ENCODE assay signal across 10 mouse cellular contexts in the genomic region with DNA sequence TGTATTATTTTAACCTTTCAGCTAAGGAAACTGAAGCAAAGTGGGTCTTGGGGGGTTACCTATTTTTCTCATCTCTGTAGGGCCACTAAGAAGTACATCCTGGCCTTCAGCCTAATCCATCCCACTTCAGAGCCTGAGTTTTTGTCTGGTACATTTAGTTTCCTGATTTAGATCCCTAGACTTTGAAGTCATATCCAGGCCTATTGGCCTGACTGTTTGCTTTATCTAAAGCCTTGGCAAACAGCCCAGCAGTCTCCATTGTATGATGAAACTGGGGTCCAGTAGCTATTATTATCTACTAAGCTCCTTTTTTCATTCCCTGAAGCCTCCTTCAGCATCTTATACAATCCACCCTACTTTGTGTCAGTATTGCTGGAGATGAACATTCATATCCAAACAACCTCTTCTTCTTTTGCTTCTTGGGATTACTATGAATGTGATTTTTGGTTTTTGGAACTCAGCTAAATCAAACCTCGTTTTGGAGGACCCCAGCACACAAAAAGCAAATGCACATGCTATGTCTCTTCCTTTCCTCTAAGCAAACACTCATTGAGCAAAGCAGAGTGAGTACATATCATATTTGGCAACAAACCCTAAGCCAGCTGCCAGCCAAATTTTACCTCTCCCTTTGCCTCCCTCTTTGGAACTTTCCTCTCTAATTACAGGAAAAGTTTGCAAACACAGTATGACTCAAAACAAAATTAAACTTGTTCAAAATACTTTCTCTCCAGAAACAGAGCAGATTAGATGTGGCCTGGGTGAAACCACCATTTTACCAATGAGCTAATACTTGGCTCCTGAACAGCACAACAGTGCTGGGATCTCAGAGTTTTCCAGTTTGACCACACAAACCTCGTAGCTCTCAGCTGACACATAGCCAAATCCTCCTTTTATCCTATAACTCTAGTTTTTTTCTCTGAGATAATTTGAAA.
DNase-seq lines count a peak whose midpoint lies in the region; ATAC-seq lines count a peak whose summit lies in the region.
"Had no signal": no experiment of that assay in that cellular context is flagged by ENCODE, and none has a peak within 500 bp of the region (broad histone marks: within the 10 kb centered on the region; RNA-seq: fewer than 3 reads in every experiment).

No protein-coding gene starts in this region.

- intact Hi-C loops in left cerebral cortex, postnatal 4 days (cut with DNase I) = no loop called here
- intact Hi-C loops in left cerebral cortex, postnatal 36 days (cut with DNase I) = no loop called here

- no peaks in the 10 kb centered on the region for H3K36me3 ChIP-seq in heart, embryonic 15.5 days
- no peaks in the 10 kb centered on the region for H3K36me3 ChIP-seq in midbrain, embryonic 15.5 days (replicated peaks)
- H3K36me3 ChIP-seq: embryonic facial prominence, embryonic 12.5 days had no signal

- peaks cover 9% of the 10 kb centered on the region for H3K4me1 ChIP-seq in heart, embryonic 15.5 days (replicated peaks)
- H3K4me1 ChIP-seq in midbrain, embryonic 15.5 days = no peaks in the 10 kb centered on the region
- H3K4me1 ChIP-seq: embryonic facial prominence, embryonic 12.5 days had no signal

- no peak overlapping the region for H3K9ac ChIP-seq in heart, embryonic 15.5 days
- no peak overlapping the region for H3K9ac ChIP-seq in midbrain, embryonic 15.5 days
- H3K9ac ChIP-seq: embryonic facial prominence, embryonic 12.5 days had no signal

- no peak overlapping the region for H3K4me3 ChIP-seq in heart, embryonic 15.5 days
- H3K4me3 ChIP-seq in midbrain, embryonic 15.5 days = no peak overlapping the region
- H3K4me3 ChIP-seq: embryonic facial prominence, embryonic 12.5 days had no signal

- H3K27ac ChIP-seq in heart, embryonic 15.5 days = peak overlapping the region; percentile 70
- H3K27ac ChIP-seq in midbrain, embryonic 15.5 days = no peak overlapping the region
- H3K27ac ChIP-seq: embryonic facial prominence, embryonic 12.5 days had no signal

- H3K4me2 ChIP-seq in heart, embryonic 15.5 days = no peak overlapping the region
- no peak overlapping the region for H3K4me2 ChIP-seq in midbrain, embryonic 15.5 days
- H3K4me2 ChIP-seq: embryonic facial prominence, embryonic 12.5 days had no signal

- WGBS in heart, embryonic 15.5 days = 33% methylated on average over 2 of the region's 2 CpGs
- 46% methylated on average over 2 of the region's 2 CpGs for WGBS in midbrain, embryonic 15.5 days

- peak; percentile 85 for ATAC-seq in heart, embryonic 15.5 days (replicated peaks; ENCODE audit: insufficient number of reproducible peaks, insufficient read depth, low FRiP score, low read depth)
- peak; percentile 82; the same call in 1 of the 2 replicates for ATAC-seq in midbrain, embryonic 15.5 days (replicated peaks)

- no peaks in the 10 kb centered on the region for H3K27me3 ChIP-seq in heart, embryonic 15.5 days
- no peaks in the 10 kb centered on the region for H3K27me3 ChIP-seq in midbrain, embryonic 15.5 days (replicated peaks)
- H3K27me3 ChIP-seq: embryonic facial prominence, embryonic 12.5 days had no signal

- H3K9me3 ChIP-seq in heart, embryonic 15.5 days (replicated peaks) = no peaks in the 10 kb centered on the region
- H3K9me3 ChIP-seq in midbrain, embryonic 15.5 days = no peaks in the 10 kb centered on the region
- H3K9me3 ChIP-seq: embryonic facial prominence, embryonic 12.5 days had no signal

- DNase-seq in adrenal gland, adult 8-10 months = peak; percentile 1
- DNase-seq in adrenal gland, adult 18-20 months (ENCODE audit: low spot score in 2 of 2) = no peak
- peak; percentile 12 for DNase-seq in left cerebral cortex, postnatal 4 days
- DNase-seq in left cerebral cortex, postnatal 36 days (ENCODE audit: low spot score in 2 of 2) = no peak
- DNase-seq in frontal cortex, postnatal 10 days (ENCODE audit: low spot score in 2 of 2) = no peak
- DNase-seq in cerebellum, adult 11 months = no peak
- DNase-seq: thymus, postnatal 14 days had no signal

Comparison
In these comparisons a context has a peak if more than half of its experiments do, and no peak if none do; other contexts are left out.
1. DNase-seq: peak in adrenal gland, adult 8-10 months (single experiment) and left cerebral cortex, postnatal 4 days (single experiment); none in adrenal gland, adult 18-20 months (0 of 2), left cerebral cortex, postnatal 36 days (0 of 2), frontal cortex, postnatal 10 days (0 of 2) and cerebellum, adult 11 months (single experiment).